Mouse (Mus musculus) lung, embryonic 16.5 days (tissue): ENCODE data around the gene Gadd45b. TPM values are rescaled to one million over a fixed set of nuclear protein-coding genes. Genes with fewer than 3 reads are reported as not detected.
A peak's percentile ranks its signal among the peaks of the same experiment; 100 is the strongest.

Source experiments
- ATAC-seq: fragments of 200-750 bp; cut with Nextera tagmentation; 2 replicates; pipeline ENCODE4 v1.8.0; 2017; ENCODE audit warnings: low read depth, mild to moderate bottlenecking, moderate library complexity
- H3K27ac ChIP-seq: fragments of 300-500 bp; sonication (generic); 2 replicates; pipeline ENCODE4 v1.5.1; 2014; ENCODE audit warnings: mild to moderate bottlenecking, control low read depth, low read length
- H3K27me3 ChIP-seq: fragments of 300-500 bp; sonication (generic); 2 replicates; pipeline ENCODE4 v1.6.1; 2014; ENCODE audit warnings: low read depth, low read length, mixed read lengths; ENCODE audit not compliant: control insufficient read depth, insufficient read depth
- H3K36me3 ChIP-seq: fragments of 300-500 bp; sonication (generic); 2 replicates; pipeline ENCODE4 v1.6.1; 2014; ENCODE audit warnings: low read length; ENCODE audit not compliant: control insufficient read depth, insufficient read depth
- H3K4me1 ChIP-seq: fragments of 300-500 bp; sonication (generic); replicated peaks from 2 replicates; pipeline ENCODE4 v1.6.1; 2014; ENCODE audit warnings: low read length, mixed read lengths; ENCODE audit not compliant: control insufficient read depth, insufficient read depth
- H3K4me2 ChIP-seq: fragments of 300-500 bp; sonication (generic); 2 replicates; pipeline ENCODE4 v1.6.1; 2014; ENCODE audit warnings: low read depth, low read length, control low read depth
- H3K4me3 ChIP-seq: fragments of 300-500 bp; sonication (generic); 2 replicates; pipeline ENCODE4 v1.5.1; 2014; ENCODE audit warnings: mild to moderate bottlenecking, low read length, control low read depth
- H3K9ac ChIP-seq: fragments of 300-500 bp; sonication (generic); 2 replicates; pipeline ENCODE4 v1.6.1; 2014; ENCODE audit warnings: low read length, control low read depth
- H3K9me3 ChIP-seq: fragments of 300-500 bp; sonication (generic); 2 replicates; pipeline ENCODE4 v1.6.1; 2016; ENCODE audit warnings: low read length; ENCODE audit not compliant: control insufficient read depth
- WGBS: fragments of 180-500 bp; shearing (Covaris S2); extraction: QIAGEN DNeasy Blood & Tissue Kit; methylation state at CpG from one replicate; pipeline ENCODE4 v1.1.7; 2014; 5-methylcytosine and 5-hydroxymethylcytosine counted together
- polyA plus RNA-seq: library from polyadenylated mRNA; unstranded; fragments of >200 nt; fragmentation: Nextera tagmentation; extraction: Ambion mirVana; gene quantifications from 2 replicates; pipeline ENCODE4 v1.2.1, GENCODE M21; 2015

Gene Gadd45b
- polyA plus RNA-seq, 1 experiment from 2014 or later = 57.3 TPM

- Histone ChIP-seq H3K4me1 (peaks cover 49% of the 10 kb centered on the region), H3K27me3 (no peaks in the 10 kb centered on the region; the same call in 1 of the 2 replicates), H3K9me3 (no peaks in the 10 kb centered on the region), H3K4me2 (peak overlapping the region; percentile 85), H3K4me3 (peak overlapping the region; percentile 66), H3K27ac (no peak overlapping the region), H3K36me3 (no peaks in the 10 kb centered on the region), H3K9ac (peak overlapping the region; percentile 65)
- no peak for ATAC-seq
- 2% methylated on average over 20 of the region's 20 CpGs for WGBS
Measured at GRCm38 (mm10) chr10:80932206-80932605, 2.3 kb downstream of the Gadd45b start.

GRCm38 (mm10) chr10:80932700-80933420 is 3.0 kb downstream of the Gadd45b start:
- Histone ChIP-seq H3K9me3 (no peaks in the 10 kb centered on the region), H3K9ac (peak overlapping the region; percentile 65), H3K27ac (peak overlapping the region; percentile 59), H3K4me2 (peak overlapping the region; percentile 85), H3K27me3 (no peaks in the 10 kb centered on the region; the same call in 1 of the 2 replicates), H3K36me3 (no peaks in the 10 kb centered on the region), H3K4me3 (peak overlapping the region; percentile 66), H3K4me1 (peaks cover 55% of the 10 kb centered on the region)
- 2% methylated on average over 17 of the region's 17 CpGs for WGBS
- no peak for ATAC-seq

- Histone ChIP-seq H3K4me2 (peak overlapping the region; percentile 85), H3K27me3 (no peaks in the 10 kb centered on the region; the same call in 1 of the 2 replicates), H3K9ac (peak overlapping the region; percentile 31; the same call in 1 of the 2 replicates), H3K36me3 (no peaks in the 10 kb centered on the region), H3K9me3 (no peaks in the 10 kb centered on the region), H3K4me3 (peak overlapping the region; percentile 66; the same call in 1 of the 2 replicates), H3K4me1 (peaks cover 61% of the 10 kb centered on the region), H3K27ac (peak overlapping the region; percentile 59)
- ATAC-seq = no peak
- 3% methylated on average over 21 of the region's 21 CpGs for WGBS
Measured at GRCm38 (mm10) chr10:80933421-80933979, 3.6 kb downstream of the Gadd45b start.

- no peak overlapping the region for H3K9ac ChIP-seq
- ATAC-seq = no peak
- no peak overlapping the region for H3K4me2 ChIP-seq
- no peak overlapping the region for H3K4me3 ChIP-seq
- peaks cover 70% of the 10 kb centered on the region for H3K4me1 ChIP-seq
- H3K36me3 ChIP-seq = no peaks in the 10 kb centered on the region
- 48% methylated on average over 14 of the region's 14 CpGs for WGBS
- no peak overlapping the region for H3K27ac ChIP-seq
- H3K27me3 ChIP-seq = no peaks in the 10 kb centered on the region; the same call in 1 of the 2 replicates
- no peaks in the 10 kb centered on the region for H3K9me3 ChIP-seq
Measured at GRCm38 (mm10) chr10:80934136-80934985, 4.5 kb downstream of the Gadd45b start.

GRCm38 (mm10) chr10:80935241-80935640 is 5.4 kb downstream of the Gadd45b start:
- H3K36me3 ChIP-seq = no peaks in the 10 kb centered on the region
- no peaks in the 10 kb centered on the region for H3K9me3 ChIP-seq
- no peak overlapping the region; the same call in 1 of the 2 replicates for H3K9ac ChIP-seq
- WGBS = 5% methylated on average over 3 of the region's 3 CpGs
- no peak overlapping the region for H3K4me3 ChIP-seq
- H3K4me1 ChIP-seq = peaks cover 79% of the 10 kb centered on the region
- peak overlapping the region; percentile 37; the same call in 1 of the 2 replicates for H3K27ac ChIP-seq
- no peak for ATAC-seq
- peak overlapping the region; percentile 72; the same call in 1 of the 2 replicates for H3K4me2 ChIP-seq
- H3K27me3 ChIP-seq = no peaks in the 10 kb centered on the region; the same call in 1 of the 2 replicates

- Histone ChIP-seq H3K4me1 (peaks cover 83% of the 10 kb centered on the region), H3K36me3 (no peaks in the 10 kb centered on the region), H3K27ac (peak overlapping the region; percentile 81), H3K4me3 (peak overlapping the region; percentile 46), H3K27me3 (no peaks in the 10 kb centered on the region; the same call in 1 of the 2 replicates), H3K9ac (peak overlapping the region; percentile 72), H3K4me2 (peak overlapping the region; percentile 72), H3K9me3 (no peaks in the 10 kb centered on the region)
- ATAC-seq = no peak
- 1% methylated on average over 17 of the region's 17 CpGs for WGBS
Measured at GRCm38 (mm10) chr10:80935698-80936097, 5.8 kb downstream of the Gadd45b start.

- ATAC-seq = peak; percentile 59
- Histone ChIP-seq H3K9me3 (no peaks in the 10 kb centered on the region), H3K36me3 (no peaks in the 10 kb centered on the region), H3K4me2 (peak overlapping the region; percentile 72), H3K27me3 (no peaks in the 10 kb centered on the region; the same call in 1 of the 2 replicates), H3K4me1 (peaks cover 88% of the 10 kb centered on the region), H3K9ac (peak overlapping the region; percentile 72), H3K27ac (peak overlapping the region; percentile 81), H3K4me3 (peak overlapping the region; percentile 46)
- 1% methylated on average over 36 of the region's 37 CpGs for WGBS
Measured at GRCm38 (mm10) chr10:80936135-80936809, 6.4 kb downstream of the Gadd45b start.

GRCm38 (mm10) chr10:80936810-80937164 is 6.9 kb downstream of the Gadd45b start:
- Histone ChIP-seq H3K36me3 (no peaks in the 10 kb centered on the region), H3K4me3 (peak overlapping the region; percentile 46), H3K27ac (peak overlapping the region; percentile 87), H3K9me3 (no peaks in the 10 kb centered on the region), H3K4me1 (peaks cover 84% of the 10 kb centered on the region), H3K4me2 (peak overlapping the region; percentile 72), H3K27me3 (no peaks in the 10 kb centered on the region; the same call in 1 of the 2 replicates), H3K9ac (peak overlapping the region; percentile 72; the same call in 1 of the 2 replicates)
- no peak for ATAC-seq
- 20% methylated on average over 6 of the region's 6 CpGs for WGBS
